Mouse (Mus musculus) monocyte, adult 5-6 weeks (primary cell): ENCODE measurements around the gene Otx1. TPM values are rescaled to one million over a fixed set of nuclear protein-coding genes. Genes with fewer than 3 reads are reported as not detected.

Source experiments
- ATAC-seq: fragments of 153-309, 156-312 bp; replicated peaks from 2 replicates; pipeline ENCODE4 v1.8.0; 2017; ENCODE audit warnings: mild to moderate bottlenecking; ENCODE audit not compliant: low TSS enrichment, insufficient number of reproducible peaks, severe bottlenecking, poor library complexity, low FRiP score
- total RNA-seq: library from RNA; stranded (forward); fragments of 200-1000, 200-491, 200-594 nt; gene quantifications from 3 replicates; pipeline ENCODE4 v1.2.3, GENCODE M21; 2017

Otx1 gene
- total RNA-seq, 1 experiment from 2014 or later: not detected

GRCm38 (mm10) chr11:22001321-22002061, 1.2 kb downstream of the Otx1 start:
- ATAC-seq: no peak

GRCm38 (mm10) chr11:22000316-22001076, 2.2 kb downstream of the Otx1 start:
- no peak for ATAC-seq

DNA sequence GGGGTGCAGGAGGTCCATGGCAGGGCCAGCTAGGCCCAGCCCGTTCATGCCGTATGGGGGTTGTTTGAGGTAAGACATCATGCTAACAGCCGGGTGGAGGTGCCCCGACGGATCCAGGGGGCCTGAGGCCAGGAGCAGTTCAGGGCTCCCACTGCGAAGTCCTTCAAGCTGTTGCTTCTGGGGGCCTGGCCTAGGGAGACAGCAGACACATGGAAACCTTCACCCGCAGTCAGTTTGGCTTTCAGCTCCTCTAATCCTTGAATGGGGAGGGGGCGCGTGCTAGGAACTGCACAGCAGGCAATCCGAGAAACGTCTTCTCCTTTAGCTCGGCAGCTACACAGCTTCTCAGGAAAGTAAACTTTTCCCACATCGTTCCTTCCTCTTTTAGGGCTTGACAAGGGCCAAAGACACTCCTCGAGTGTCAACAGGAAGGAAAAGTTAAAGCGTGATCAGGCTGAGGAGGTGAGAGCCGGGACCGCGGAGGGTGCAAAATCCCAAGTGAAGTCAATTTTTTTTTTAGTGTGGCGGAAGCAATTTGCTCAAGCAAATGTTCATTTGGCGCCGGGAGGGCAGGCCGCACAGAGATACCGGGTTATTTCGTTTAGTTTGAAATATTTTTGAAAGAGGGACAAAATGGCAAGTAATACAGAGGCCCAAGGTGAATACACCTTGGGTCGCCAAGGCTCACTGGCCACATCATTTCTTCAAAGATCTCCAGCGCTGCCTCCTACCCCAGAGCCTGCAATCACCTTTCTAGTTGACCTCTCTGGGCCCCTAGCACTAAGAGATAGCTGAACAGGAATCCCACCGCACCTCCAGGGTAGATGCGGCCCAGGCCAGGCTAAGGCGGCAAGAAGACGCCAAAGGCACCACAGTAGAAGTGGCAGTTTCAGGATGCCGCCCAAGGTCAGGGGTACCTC, 3.0 kb downstream of the Otx1 start:
- ATAC-seq: no peak

GRCm38 (mm10) chr11:21998141-21999047, 4.3 kb downstream of the Otx1 start:
- ATAC-seq: no peak

DNA sequence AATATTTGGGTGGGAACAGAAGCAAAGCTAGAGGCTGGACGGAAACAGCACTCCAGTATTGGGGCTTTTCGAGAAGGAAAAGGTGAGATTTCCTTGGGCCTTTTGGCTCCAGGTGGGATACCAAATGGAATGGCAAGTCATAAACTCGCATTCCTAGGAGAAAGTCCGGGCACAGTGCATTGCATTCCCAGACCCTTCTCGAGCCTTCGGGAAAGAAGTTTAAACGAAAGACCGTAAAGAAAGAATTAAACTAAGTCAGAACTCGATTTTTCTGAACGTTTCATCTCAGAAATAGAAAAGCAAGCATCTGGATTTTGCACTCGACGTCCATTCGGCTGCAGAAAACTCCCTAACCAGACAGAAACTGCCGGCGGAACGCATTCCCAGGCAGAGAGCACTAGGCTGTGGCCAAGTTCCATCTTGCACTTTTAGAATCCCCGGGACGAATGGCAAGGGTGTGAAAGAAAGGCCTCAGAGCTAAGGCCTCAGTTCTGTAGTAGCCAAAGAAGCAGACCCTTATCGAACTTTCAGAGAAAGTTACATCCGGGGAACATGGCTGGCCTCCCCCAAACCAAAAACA, 5.0 kb downstream of the Otx1 start:
- ATAC-seq: no peak

DNA sequence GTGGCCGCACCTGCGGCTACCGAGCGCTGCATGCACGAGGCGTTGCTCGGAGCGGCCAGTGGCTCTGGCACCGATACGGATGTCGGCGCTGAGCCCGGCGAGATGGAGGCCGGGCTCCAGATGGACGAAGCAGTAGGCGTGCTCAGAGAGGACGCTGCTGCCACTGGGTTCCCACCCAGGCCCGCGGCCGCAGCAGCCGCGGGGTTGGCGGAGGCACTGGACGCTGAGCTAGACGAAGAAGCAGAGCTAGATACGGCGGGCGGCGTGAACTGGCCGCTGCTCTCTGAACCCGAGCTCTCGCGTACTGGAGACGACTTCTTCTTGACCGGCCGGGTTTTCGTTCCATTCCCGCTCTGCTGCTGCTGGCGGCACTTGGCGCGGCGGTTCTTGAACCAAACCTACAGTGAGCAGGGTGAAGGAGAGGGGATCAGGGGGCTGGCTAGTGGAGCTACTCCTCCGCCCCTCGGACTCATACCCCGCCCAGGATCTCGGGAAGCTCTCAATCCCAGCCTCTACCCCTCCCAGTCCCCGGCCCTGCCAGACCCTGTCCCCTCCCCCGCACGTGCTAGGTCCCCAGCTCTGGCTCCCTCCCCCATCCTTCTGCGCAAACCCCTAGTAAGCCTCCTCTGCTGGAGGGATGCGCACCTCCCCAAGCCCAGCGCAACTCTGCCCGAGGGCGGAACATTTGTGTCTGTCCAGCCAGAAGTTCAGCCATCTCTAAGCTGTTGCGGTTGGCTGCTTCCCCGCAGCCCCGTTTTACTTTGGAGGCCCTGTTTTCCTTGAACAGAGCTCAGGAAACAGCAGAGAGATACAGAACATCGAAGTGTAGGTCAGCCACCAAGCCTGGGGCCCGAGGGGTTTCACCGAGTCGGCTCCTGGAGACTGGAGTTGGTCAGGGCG, 5.8 kb downstream of the Otx1 start:
- ATAC-seq: no peak

DNA sequence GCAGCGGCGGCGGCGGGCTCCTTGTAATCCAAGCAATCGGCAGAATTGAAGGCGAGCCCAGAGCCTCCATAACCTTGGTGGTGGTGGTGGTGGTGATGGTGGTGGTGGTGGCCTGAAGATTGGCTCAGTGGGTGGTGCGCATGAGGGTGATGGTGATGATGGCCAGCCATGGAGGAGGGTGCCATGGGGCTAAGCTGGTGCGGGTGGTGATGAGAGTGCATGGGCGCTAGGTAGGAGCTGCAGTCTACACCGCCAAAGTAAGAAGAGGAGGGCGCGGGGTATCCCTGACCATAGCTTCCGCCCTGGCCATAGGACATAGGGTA, 6.4 kb downstream of the Otx1 start:
- ATAC-seq: no peak

- ATAC-seq: no peak
Measured at GRCm38 (mm10) chr11:21995534-21996324, 7.0 kb downstream of the Otx1 start.

- no peak for ATAC-seq
Measured at GRCm38 (mm10) chr11:21994377-21995370, 8.0 kb downstream of the Otx1 start.

- ATAC-seq: no peak
Measured at GRCm38 (mm10) chr11:21993597-21994376, 8.9 kb downstream of the Otx1 start.

- no peak for ATAC-seq
Measured at GRCm38 (mm10) chr11:21992761-21993596, 9.7 kb downstream of the Otx1 start.

GRCm38 (mm10) chr11:21988398-21988946, 14.2 kb downstream of the Otx1 start:
- no peak for ATAC-seq

DNA sequence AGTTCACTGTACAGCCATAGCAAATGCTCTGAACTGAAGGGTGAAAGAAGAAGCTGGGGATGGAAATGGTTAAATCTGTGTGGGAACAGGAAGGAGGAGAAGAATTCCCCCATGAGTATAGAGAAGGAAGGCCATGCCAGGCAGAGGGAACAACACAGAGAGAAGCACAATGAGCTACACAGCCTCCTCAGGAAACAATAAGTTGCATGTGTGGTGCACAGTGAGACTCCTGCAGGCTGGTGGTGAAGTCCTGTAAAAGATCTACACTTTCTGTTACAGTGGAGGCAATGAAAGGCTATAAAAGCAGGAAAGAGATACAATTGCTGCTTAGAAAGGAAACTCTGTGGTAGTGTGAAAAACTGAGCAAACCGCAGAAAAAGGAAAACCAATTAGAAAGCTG, 17.6 kb downstream of the Otx1 start:
- ATAC-seq: no peak
